Comparison of ENCODE assay signal across 8 mouse cellular contexts in genomic region chr1:97698956-97699570, GRCm38 (mm10). TPM values are rescaled to one million over a fixed set of nuclear protein-coding genes. Genes with fewer than 3 reads are reported as not detected.
A peak's percentile ranks its signal among the peaks of the same experiment; 100 is the strongest.
DNase-seq lines count a peak whose midpoint lies in the region; ATAC-seq lines count a peak whose summit lies in the region.
"Had no signal": no experiment of that assay in that cellular context is flagged by ENCODE, and none has a peak within 500 bp of the region (broad histone marks: within the 10 kb centered on the region; RNA-seq: fewer than 3 reads in every experiment).

No protein-coding gene starts in this region.

- no peaks in the 10 kb centered on the region for H3K4me1 ChIP-seq in embryonic facial prominence, embryonic 14.5 days (ENCODE audit: control insufficient read depth, insufficient read depth, low read length)
- no peaks in the 10 kb centered on the region for H3K4me1 ChIP-seq in hindbrain, embryonic 14.5 days (replicated peaks; ENCODE audit: control insufficient read depth, insufficient read depth, low read length)
- no peaks in the 10 kb centered on the region for H3K4me1 ChIP-seq in limb, embryonic 15.5 days

- 0 out of 2 replicates have a peak, but pooled peaks have one; percentile 44 for ATAC-seq in embryonic facial prominence, embryonic 14.5 days (ENCODE audit: low read depth)
- peak; percentile 52 for ATAC-seq in hindbrain, embryonic 14.5 days (ENCODE audit: low FRiP score)
- peak; percentile 52; the same call in 1 of the 2 replicates for ATAC-seq in limb, embryonic 15.5 days (ENCODE audit: insufficient number of reproducible peaks, low FRiP score, low TSS enrichment, low read depth)

- H3K27me3 ChIP-seq in embryonic facial prominence, embryonic 14.5 days (replicated peaks; ENCODE audit: control insufficient read depth, insufficient read depth, low read length): no peaks in the 10 kb centered on the region
- H3K27me3 ChIP-seq in hindbrain, embryonic 14.5 days (ENCODE audit: control insufficient read depth, insufficient read depth, low read length): no peaks in the 10 kb centered on the region
- no peaks in the 10 kb centered on the region for H3K27me3 ChIP-seq in limb, embryonic 15.5 days

- H3K4me3 ChIP-seq in embryonic facial prominence, embryonic 14.5 days (ENCODE audit: low read depth, low read length): no peak overlapping the region
- H3K4me3 ChIP-seq in hindbrain, embryonic 14.5 days (replicated peaks; ENCODE audit: low read length): no peak overlapping the region
- no peak overlapping the region for H3K4me3 ChIP-seq in limb, embryonic 15.5 days

- H3K9ac ChIP-seq in embryonic facial prominence, embryonic 14.5 days (ENCODE audit: low read depth, low read length): no peak overlapping the region
- H3K9ac ChIP-seq in hindbrain, embryonic 14.5 days: no peak overlapping the region
- no peak overlapping the region for H3K9ac ChIP-seq in limb, embryonic 15.5 days

- H3K27ac ChIP-seq in embryonic facial prominence, embryonic 14.5 days (replicated peaks; ENCODE audit: low read depth, low read length): no peak overlapping the region
- H3K27ac ChIP-seq in hindbrain, embryonic 14.5 days: no peak overlapping the region
- no peak overlapping the region for H3K27ac ChIP-seq in limb, embryonic 15.5 days

- no peaks in the 10 kb centered on the region for H3K9me3 ChIP-seq in embryonic facial prominence, embryonic 14.5 days (ENCODE audit: control insufficient read depth, low read length)
- no peaks in the 10 kb centered on the region for H3K9me3 ChIP-seq in hindbrain, embryonic 14.5 days (ENCODE audit: control insufficient read depth, low read length)
- H3K9me3 ChIP-seq in limb, embryonic 15.5 days: no peaks in the 10 kb centered on the region

- H3K4me2 ChIP-seq in embryonic facial prominence, embryonic 14.5 days (ENCODE audit: low read depth, low read length): no peak overlapping the region
- H3K4me2 ChIP-seq in hindbrain, embryonic 14.5 days (replicated peaks): no peak overlapping the region
- H3K4me2 ChIP-seq in limb, embryonic 15.5 days: no peak overlapping the region

- no peaks in the 10 kb centered on the region for H3K36me3 ChIP-seq in embryonic facial prominence, embryonic 14.5 days (ENCODE audit: control insufficient read depth, insufficient read depth, low read length)
- H3K36me3 ChIP-seq in hindbrain, embryonic 14.5 days (replicated peaks; ENCODE audit: control insufficient read depth, insufficient read depth): no peaks in the 10 kb centered on the region
- H3K36me3 ChIP-seq in limb, embryonic 15.5 days: peaks cover under 1% of the 10 kb centered on the region; the same call in 1 of the 2 replicates

- DNase-seq in embryo, embryonic 9.5 days (ENCODE audit: extremely low spot score): peak; percentile 19
- DNase-seq in embryonic facial prominence, embryonic 14.5 days (ENCODE audit: low spot score): no peak
- no peak for DNase-seq in hindbrain, embryonic 14.5 days (ENCODE audit: low spot score)
- DNase-seq in frontal cortex, postnatal 14 days (ENCODE audit: low spot score in 2 of 2): no peak
- no peak for DNase-seq in thymus, postnatal 25 days
- no peak for DNase-seq in cerebellum, adult 18-20 months
- DNase-seq: cerebellum, adult 9-11 months had no signal

- 13% methylated on average over 11 of the region's 11 CpGs for WGBS in embryonic facial prominence, embryonic 14.5 days
- 17% methylated on average over 11 of the region's 11 CpGs for WGBS in hindbrain, embryonic 14.5 days
- WGBS in limb, embryonic 15.5 days: 15% methylated on average over 11 of the region's 11 CpGs

RNA-seq across cellular contexts. Expression of gene D1Ertd622e, which starts 37.2 kb away (rescaled TPM):
- polyA plus RNA-seq in embryonic facial prominence, embryonic 14.5 days (2014; fragmentation: Nextera tagmentation; extraction: Ambion mirVana): 19.2 and 23.4 TPM in 2 replicates
- polyA plus RNA-seq in hindbrain, embryonic 14.5 days (2014; fragmentation: Nextera tagmentation; extraction: Ambion mirVana): 62.8 and 75.9 TPM in 2 replicates
- polyA plus RNA-seq in limb, embryonic 15.5 days (2015; fragmentation: Nextera tagmentation; extraction: Ambion mirVana): 13.9 TPM in 2 replicates
